Mouse (Mus musculus) heart, adult 11 months (tissue): ENCODE results near the gene Dirc2.

Experiments
- DNase-seq: peaks from one replicate; pipeline ENCODE4 v3.0.0; 2022

The Dirc2 gene

DNA sequence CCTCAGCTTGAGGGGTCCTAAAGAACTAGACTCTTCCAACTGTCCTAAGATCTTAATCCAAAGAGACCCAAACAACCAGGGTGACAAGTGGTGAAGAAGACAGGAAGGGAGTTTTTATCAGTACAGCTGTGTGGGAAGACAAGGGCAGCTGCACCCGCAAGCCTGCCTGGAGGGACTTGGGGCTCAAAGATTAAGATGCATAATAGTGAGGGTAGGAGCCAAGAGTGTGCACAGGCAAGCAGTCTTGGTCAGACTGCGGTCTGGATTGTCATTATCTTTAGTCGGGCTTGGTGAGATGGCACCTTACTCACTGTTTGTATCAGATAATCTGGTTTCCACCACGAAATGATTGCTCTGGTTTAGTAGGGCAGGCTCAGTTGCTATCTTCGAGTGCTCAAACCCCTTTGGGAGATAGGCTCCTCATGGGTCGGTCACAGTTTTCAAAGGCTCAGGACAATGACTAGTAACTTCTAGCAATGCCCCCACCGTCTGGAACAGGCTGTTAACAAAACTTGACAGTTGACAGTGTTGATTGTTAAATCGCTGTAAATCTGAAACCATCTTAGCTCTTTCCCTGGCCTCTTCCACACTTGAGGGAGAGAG lies 91.5 kb downstream of the Dirc2 start:
- DNase-seq = no peak

DNA sequence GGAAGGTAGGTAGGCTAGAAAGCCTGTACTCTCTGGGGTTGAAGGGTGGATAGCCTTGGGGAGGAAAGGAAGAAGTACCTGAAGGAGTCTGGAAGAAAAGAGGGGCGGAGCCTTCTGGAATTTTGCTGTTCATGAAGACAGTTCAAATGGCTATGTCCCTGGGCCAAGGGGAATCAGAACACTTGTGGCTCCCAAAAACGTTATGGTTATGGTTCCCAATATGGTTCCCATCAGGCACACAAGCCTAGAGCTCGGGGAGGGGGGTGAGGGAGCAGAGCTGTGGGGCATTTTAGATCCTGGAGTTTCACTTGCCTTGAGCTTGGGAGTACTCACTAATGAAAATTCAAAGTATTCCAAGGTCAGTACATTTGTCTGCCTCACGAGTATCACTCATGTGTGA lies 104.3 kb downstream of the Dirc2 start:
- peak; percentile 72 for DNase-seq

DNA sequence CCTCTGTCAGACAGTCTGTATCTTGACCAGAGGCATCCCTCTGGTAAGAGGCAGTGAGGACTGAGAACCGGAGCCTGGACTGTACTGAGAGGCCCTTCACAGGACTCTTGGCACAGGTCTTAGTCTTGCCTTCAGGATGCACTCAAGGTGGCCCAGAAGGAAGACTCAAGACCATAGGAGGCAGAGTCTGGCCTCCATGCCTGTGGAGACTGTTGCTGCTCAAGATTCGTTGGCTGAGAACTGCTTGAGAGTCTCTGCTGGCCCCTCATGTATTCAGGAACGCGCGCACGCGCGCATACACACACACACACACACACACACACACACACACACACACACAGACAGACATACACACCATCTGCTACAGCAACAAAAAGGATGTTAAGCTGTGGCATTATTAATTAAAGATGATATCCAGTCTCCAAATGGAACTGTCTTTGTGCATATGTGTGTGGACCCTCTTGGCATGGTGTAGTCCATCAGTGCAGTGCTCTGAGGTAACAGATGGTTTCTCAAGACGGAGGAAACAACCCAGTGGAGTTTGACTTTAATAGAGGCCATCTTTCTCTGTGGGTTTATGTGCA lies 105.2 kb downstream of the Dirc2 start:
- peak; percentile 75 for DNase-seq

DNA sequence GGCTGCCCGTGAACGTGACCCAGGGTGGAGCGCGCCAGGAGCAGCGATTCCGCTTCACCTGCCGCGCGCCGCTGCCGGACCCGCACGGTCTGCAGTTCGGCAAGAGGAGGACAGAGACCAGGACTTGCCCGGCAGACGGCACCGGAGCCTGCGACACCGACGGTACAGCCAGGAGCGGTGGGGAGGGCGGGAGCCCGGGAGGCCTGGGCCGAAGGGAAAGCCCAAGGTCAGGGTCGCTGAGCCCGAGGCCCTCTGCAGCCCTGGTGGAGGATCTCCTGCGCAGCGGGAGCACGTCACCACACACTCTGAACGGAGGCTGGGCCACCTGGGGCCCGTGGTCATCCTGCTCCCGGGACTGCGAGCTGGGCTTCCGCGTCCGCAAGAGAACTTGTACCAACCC lies 108.9 kb downstream of the Dirc2 start:
- DNase-seq = peak; percentile 80

DNA sequence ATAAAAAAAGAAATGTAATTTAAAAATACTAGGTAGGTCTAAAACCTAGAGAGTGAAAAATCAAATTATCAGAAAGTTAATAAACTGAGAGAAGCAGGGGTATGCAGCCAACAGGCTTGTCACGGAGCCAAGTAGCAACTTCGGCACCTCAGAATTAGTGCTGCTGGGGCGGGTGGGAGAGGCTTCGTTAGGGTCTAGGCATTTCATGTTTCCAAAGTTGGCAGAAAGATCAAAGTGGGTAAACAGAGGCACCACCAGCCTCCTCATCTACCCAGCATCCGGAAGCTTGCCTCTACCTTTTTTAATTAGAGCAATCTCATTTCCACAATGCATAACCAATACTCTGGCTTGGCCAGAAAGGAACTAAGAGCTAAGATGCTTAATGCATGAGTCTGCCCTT lies 115.2 kb downstream of the Dirc2 start:
- peak; percentile 79 for DNase-seq

DNA sequence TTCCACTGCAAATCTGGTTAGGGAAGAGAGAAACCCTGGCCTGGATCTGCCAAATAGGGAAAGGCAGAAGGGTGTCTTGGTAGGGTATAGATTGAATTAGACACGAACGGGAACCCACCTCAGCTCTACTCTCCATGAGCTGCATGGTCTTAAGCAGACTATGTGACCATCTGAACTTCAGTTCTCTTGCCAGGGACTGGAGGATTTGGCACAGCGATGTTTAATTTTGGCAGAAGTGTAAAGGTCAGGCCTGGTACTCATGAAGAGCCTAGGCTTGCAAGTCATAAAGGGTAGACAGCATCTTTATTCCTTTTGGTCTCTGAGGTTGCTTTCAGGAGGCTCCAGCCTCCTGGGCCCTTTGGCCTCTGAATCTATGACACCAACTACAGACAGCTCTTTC lies 116.5 kb downstream of the Dirc2 start:
- no peak for DNase-seq

DNA sequence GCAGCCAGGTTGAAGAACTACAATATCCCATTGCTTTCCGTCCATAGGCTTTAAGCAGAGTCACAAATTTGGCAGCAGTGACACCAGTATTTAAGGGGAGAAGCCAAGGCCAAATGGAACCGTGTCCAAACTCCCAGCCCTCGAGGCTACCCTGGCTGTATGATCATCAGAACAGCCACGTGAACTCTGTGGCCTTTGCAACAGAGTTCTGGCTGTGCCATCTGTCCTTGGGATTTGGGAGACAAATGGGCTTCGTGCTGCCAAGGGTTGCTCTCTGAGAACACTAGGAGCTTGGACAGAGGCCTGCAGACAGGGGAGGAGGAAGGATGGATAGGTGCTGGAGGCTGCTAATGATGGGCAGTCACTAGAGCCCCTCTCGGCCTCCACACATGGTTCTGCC lies 117.0 kb downstream of the Dirc2 start:
- DNase-seq = peak; percentile 97

DNA sequence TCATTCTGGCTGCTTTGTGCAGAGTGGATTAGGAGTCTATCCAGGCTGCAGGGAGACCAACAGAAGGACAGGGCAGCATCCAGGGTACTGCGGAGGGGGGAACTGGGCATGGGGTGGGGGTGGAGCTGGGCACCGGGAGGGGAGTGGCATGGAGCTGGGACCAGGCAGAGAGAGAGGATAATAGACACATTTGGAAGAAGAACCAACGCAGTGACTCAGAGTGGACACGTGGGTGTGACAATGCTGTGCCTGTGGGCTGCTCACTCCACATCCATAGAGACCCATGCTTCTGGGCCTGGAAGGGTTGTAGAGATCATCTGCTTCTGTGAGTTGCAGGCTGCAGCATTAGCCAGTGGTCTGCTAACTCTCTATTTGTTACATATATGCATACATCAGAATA lies 120.3 kb downstream of the Dirc2 start:
- DNase-seq = no peak
